Mouse (Mus musculus) megakaryocyte progenitor cell, adult 5-6 weeks (primary cell): Measurements from ENCODE around the gene Nrip2. TPM values are rescaled to one million over a fixed set of nuclear protein-coding genes. Genes with fewer than 3 reads are reported as not detected.

Source experiments
- ATAC-seq: replicated peaks from 2 replicates; pipeline ENCODE4 v1.8.0; 2016; ENCODE audit warnings: mild to moderate bottlenecking, moderate TSS enrichment, inconsistent platforms; ENCODE audit not compliant: poor library complexity
- total RNA-seq, 2 experiments: library from RNA; stranded (forward) in 1 of 2; stranded (reverse) in 1 of 2; fragments of 157-497, 149-512 nt in 1 of 2; fragments of 200-1000 nt in 1 of 2; gene quantifications; 2 replicates each; pipeline versions ENCODE4 v1.2.3 to v1.2.4; 2015 to 2017

The Nrip2 gene
- total RNA-seq, 2 experiments from 2014 or later, result not detected

DNA sequence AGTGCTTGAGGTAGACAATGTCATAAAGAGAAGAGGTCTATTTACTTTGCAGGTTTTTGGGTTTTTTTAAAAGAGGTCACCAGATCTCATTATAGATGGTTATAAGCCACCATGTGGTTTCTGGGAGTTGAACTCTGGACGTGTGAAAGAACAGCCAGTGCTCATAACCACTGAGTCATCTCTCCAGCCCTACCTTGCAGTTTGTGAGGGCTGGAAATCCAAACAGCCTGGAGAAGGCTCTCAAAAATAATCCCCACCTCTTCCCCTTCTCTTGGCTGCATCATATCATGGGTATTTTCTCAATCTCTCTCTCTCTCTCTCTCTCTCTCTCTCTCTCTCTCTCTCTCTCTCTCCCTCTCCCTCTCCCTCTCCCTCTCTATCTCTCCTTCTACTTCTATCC, 8.4 kb upstream of the Nrip2 start:
- ATAC-seq, result no peak

DNA sequence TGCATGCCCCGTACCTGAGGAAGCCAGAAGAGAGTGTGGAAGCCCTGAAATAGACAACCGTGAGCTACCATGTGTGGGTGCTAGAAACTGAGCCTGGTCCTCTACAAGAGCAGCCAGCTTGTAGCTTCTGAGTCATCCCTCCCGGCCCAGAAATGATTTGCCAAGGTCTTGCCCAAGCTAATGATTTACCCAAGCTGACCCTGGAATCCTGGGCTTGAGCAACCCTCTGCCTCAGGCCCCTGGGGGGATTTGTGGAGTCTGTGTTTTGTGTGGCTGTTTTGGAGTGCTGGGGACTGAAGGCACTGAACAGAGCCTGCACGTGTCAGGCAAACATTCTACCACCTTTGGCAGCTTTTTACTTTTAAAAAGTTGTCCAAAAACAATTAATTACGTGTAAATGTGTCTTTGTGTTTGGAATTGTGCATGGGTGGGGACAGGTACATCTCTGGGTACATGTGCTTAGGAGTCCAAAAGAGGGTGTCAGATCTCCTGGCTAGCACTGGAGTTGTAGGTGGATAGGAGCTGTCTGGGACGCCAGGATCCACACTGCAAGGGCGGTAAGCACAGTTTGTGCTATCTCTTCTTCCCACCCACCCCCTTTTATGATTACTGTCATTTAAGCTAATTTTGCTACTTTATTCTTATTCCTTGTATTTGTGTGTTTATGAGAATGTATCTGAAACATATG, 1.4 kb upstream of the Nrip2 start:
- no peak for ATAC-seq

DNA sequence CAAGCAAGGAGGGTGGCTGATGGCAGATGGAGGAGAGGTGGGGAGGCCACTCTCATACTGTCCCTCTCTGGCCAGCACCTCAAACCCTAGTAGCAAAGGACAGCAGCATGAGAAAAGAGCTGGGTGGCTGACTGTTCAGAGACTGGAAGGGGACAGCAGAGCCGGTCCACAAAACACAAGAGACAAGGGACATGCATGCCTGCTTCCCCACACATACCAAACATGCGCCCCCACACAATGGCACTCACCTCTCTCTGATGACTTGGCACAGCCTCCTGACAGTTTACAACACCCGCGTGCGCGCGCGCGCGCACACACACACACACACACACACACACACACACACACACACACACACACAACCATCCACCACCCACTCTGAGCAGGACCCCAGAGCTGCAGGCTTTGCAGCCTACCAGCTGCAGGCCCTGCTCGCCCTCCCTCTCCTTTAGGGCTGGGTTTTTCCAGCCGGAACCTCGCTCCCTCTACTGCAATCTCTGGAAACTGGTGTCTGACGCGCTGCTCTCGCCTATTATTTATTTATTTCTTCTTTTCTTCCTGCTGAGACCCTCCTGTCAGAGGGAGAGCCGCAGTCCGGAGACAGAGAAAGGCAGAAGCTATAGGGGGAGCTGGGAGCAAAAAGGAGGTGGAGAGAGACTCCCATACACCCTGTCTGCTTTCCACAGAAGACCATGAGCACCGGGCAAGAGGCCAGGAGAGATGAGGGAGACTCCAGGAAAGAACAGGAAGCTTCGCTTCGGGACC, 507 bp downstream of the Nrip2 start:
- ATAC-seq, result no peak

DNA sequence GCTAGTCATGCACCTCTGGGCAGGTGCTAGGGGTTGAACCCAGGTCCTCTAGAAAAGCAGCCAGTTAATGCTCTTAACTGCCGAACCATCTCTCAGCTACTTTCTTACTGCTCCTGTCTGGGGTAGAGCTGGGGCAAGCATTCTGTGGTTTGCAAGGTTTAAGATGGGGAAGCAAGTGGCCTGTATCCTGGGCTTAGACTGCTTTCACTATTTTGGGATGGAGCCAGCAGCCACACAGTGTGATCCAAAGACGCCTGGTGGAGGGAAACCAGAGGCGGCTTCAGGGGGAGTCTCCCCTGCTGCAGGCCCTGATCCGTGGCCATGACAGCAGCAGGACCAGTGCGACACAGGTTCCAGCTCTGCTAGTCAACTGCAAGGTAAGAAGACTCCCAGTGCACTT, 5.6 kb downstream of the Nrip2 start:
- ATAC-seq, result peak; percentile 22

DNA sequence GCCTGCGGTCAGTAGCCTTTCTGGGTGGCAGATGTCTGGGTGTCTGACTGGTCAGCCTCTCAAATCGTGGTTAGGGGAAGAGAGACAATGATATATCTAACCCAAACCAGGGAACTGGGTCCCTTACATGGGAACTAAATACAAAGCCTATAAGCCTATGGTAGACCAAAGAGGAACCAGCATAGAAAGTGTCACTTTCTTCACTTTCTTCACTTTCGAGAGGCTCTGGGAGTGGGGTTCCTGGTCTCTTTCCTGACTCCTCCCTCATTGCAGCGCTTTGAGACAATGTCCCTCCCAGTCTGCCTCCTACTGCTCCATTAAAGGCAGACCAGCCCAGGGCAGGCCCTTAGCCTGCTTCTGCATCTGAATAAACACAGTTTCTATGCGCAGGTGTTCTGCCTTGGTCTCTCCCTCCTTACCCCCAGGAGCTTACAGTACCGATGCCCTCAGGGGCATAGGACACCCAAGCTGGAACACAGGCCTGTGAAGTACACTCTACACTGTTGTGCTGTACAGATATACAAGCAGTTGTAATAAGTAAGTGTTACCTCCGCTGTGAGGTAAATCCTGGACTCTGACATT, 9.5 kb downstream of the Nrip2 start:
- ATAC-seq, result peak; percentile 46

DNA sequence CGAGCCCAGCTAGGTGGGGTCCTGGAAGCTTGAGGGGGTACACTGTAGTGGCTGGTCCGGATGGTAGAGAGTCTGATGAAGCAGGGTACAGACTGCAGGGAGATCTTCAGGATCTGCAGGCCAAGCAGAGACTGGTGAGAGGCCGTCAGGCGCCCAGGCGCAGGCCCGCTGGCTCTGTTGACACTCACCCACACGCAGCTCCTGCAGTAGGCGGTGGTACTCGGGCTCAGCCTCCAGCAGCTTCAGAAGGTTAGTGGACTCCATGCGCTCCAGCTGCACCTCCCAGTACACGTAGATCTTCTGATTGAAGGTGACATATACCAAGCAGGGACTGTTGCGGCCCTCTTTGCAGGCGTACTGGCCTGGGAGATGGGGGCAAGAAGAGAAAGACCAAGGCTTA, 11.2 kb downstream of the Nrip2 start:
- ATAC-seq, result no peak

DNA sequence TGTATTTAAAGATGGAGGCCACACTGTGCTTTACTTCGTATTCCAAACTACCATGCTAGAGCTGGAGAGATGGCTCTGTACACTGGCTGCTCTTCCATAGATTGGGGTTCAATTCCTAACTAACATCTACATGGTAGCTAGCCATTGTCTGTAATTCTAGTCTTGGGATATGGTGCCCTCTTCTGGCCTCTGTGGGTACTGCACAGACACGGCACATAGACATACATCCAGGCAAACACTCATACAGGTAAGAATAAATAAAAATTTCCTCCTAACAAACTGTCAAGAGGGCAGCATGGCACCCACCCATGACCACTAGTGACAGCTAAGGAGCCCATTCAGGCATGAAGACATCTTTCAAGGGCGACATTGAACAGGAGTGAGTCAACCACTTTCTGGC, 12.0 kb downstream of the Nrip2 start:
- peak; percentile 79 for ATAC-seq

DNA sequence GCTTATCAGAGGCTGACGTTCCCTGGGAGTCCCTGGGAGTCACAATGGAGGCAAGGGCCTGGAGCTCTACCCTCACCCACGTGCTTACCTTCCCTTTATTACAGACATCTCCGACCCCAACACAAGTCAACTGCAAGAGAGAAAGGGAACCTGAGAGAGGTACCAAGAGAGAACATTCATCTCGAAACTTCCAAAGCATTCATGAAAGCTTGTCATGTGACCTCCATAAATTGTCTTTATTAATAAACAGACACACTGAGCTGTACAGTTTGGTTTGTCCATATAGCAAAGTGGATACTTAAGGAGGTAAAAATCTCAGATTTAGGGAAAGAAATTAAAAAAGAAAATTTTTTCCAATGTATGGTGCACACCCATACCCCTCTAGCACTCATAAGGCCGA, 17.1 kb downstream of the Nrip2 start:
- ATAC-seq, result no peak

DNA sequence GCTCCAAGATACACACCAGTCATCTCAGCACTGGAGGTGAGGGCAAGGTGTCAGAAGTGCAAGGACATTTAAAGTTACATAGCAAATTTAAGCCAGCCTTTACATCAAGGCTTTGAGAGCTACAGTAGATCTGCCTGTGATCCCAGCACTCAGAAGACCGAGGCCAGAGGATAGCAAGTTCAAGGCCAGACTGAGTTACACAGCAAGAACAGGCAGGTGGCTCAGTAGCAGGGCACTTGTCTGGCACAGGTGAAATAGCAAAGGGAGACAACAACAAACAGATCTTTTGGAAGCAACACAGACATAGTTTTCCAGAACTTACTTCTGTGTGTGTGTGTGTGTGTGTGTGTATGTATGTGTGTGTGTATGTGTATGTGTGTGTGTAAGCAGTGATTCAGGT, 19.0 kb downstream of the Nrip2 start:
- ATAC-seq, result no peak

DNA sequence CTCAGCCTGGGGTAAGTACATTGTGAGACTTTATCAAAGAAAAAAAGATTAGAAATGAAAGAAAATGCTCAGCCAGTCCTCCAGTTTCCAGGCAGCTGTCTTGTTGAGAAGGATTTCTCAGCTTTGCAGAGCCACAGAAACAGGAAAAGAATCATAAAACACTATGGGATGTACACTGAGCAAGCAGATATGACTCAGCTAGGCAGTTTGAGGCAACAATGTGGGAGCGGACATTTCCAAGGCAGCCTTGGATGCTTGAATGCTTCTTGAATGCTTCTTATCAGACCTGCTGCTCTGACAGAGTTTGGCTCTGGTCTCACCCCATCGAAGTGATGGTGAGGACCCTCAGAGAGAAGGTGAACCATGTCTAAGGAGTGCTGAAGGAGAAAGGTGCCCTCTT, 21.9 kb downstream of the Nrip2 start:
- ATAC-seq, result no peak

DNA sequence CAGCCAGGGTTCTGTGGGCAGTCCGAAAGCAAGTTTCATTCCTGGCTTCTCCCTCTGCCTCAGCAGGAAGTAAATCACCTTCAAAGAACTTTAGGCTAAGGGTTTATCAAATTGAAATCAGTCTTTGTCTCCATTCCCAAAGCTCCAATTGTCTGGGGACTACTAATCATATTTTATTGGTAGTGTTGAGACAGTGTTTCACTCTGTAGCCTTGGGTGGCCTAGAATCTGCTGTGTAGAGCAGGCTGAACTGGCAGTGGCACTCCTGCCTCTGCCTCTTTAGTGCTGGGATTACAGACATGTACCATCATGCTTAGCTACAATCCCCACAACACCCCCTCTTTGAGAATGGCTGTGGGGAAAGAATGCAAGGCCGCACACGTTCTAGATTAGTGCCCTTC, 22.4 kb downstream of the Nrip2 start:
- no peak for ATAC-seq

DNA sequence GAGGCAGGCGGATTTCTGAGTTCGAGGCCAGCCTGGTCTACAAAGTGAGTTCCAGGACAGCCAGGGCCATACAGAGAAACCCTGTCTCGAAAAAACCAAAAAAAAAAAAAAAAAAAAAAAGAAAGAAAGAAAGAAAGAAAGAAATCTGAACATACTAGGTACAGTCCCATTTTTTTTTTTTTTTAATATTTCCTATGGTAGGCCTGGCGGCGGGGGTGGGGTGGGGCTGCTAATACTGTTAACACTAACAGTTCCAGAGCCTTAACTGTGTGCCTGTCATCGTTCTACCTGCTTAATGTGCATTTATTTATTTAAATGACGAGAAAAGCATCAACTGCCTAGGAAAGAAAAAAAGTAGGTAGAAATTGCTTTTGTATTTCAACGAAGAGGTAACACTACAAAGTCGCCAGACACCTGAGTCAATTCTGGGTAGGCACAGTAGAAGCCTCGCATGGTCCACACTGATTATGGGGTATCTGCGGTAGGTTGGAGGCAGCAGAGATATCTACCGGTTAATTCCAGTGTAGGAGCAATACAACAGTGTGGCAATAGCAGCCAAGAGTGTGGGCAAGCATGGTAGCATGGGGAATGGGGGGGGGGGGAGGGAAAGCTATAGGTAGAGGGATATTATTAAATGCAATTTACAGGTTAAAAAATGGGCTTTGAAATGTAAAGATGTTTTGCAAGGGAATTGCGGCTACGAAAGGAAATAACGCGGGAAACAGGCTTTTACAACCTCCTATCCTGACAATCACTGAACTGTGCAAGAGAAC, 24.6 kb downstream of the Nrip2 start:
- peak; percentile 63 for ATAC-seq

DNA sequence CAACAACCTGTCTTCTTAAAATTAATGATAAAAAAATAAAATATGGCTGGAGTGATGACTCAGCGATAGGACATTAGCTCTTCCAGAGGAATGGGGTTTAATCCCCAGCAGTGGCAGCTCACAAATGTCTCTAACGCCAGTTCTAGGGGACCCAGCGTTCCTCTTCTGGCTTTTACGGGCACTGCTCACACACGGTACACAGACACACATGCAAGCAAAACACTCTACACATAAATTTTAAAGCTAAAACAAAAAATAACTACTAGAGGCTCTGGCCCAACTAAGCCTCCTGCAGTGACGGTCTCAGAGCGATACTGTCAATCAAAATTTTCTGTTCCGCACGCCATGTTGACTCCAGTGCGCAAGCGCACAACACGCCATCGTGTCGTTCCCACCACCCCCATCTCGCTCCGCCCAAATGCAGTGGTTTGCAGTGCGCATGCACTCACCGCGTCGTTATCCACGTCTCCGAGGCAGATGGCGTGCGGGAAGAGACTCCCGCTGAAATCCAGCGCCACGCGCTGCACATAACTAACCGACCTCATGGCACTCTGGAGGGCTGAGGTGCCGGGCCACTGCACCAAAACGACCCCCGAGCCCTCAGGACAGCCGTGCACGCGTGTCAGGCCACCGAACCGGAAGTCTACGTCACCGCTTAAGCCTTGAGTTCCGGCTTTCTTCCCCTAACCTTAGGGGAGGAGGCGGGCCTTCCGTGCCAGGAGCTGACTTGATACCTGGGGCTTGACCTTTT, 25.3 kb downstream of the Nrip2 start, which contains the start of gene Itfg2:
TSS of gene Itfg2 (minus strand) at position 663 of the 751 bp plus-strand sequence.
- peak; percentile 84 for ATAC-seq

DNA sequence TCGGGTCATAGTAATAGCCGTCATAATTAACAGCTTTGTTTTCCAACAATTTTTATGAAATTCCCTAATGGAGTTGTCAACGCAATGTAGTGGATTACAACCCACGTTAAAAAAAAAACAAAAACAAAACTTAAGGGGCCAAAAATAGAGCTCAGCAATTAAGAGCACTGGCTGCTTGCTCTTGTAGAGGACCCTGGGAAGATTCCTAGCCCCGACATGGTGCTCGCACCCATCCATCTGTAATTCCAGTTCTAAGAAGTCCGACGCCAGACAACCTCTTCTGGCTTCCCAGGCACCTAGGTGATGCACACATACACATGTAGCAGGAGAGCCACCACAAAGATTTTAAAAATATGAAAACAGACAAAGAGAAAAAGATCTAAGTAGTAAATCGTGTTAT, 25.9 kb downstream of the Nrip2 start:
- no peak for ATAC-seq

DNA sequence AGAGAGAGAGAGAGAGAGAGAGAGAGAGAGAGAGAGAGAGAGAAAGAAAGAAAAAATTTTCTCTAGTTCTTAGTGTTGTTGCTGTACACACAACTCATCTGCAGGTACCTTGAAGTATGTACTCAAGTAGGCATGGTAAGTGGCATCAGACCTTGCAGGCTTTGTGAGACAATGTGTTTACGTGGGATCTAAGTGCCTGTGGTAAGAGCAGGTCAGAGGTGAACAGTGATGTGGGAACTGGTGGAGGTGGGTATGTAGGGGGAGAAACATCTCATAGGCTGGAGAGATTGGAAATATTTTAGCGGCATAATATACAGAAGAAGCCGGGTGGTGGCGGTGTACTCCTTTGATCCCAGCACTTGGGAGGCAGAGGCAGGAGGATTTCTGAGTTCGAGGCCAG, 28.5 kb downstream of the Nrip2 start:
- no peak for ATAC-seq

DNA sequence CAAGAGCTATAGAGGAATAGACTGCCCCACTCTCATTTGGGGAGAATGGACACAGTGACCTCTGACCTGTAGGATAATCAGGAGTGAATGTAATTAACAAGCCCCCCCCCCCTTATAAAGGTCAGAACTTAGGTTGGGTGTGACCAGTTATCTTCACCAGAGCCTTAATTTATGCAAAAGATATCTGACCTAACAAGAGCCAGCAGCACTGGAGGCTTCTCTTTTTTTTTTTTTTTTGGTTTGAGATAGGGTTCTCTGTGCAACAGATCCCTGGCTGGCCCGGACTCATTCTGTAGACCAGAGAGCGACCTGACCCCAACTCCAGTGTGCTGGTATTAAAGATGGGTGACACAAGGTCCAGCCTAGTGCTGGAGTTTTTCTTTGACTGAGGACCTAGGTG, 30.2 kb downstream of the Nrip2 start:
- no peak for ATAC-seq

DNA sequence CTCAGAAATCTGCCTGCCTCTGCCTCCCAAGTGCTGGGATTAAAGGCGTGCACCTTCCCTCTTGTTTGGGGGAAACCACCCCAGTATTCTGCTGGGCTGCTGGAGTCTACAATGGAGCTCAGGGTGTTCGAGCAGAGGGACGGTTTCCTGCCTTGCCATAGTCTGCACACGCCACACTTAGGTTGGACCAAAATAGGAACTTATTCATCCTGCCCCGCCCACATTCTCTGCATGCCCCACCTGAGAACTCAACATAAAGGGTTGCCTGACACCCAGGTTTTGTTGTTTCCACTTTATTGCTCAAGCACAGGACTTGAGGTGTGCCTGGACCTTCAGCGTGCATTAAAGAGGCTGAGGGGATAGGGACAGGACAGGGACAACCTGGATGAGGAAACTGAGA, 30.7 kb downstream of the Nrip2 start:
- no peak for ATAC-seq

DNA sequence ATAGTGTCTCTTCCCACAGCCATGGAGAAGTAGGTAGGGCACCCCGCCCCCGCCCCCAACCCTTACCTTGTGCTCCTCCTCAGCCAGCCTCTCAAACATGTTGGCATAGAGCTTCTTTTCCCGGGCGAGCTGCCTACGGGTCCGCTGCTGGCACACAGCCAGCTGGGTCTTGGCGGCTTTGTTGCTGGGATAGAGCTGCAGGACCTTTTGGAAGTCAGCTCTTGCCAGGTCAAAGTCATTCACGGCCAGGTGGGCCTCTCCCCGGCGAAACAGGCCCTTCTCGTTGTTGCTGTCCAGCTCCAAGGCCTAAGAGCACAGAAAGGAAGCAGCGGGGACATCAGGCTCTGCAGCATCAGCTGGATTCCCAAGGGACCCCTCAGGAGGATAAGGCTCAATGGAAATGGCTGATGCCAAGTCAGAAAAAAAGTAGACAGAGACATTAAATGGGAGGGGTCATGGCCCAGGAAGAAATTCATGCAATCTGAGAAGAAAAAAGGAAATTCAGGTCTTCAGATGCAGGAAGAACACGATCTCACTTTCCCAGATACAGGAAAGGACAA, 33.3 kb downstream of the Nrip2 start:
- no peak for ATAC-seq

DNA sequence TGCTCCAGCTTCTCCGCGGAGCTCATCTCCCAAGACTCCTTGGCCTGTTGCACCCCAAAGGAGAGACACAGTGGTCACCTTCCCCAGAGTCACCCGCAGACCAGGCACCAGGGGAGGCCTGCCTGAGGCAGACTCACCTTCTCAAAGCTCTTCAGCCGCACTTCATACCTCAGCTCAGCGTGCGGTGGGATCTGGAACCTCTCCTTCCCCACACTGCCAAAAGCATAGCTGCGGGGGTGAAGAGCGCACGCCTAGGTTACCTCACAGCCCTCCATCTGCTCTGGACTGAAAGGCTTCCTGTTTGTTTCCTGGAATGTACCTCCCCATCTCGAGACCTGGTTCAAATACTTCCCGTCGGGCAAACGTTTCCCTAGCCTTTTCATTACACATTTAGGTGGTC, 34.5 kb downstream of the Nrip2 start:
- no peak for ATAC-seq

DNA sequence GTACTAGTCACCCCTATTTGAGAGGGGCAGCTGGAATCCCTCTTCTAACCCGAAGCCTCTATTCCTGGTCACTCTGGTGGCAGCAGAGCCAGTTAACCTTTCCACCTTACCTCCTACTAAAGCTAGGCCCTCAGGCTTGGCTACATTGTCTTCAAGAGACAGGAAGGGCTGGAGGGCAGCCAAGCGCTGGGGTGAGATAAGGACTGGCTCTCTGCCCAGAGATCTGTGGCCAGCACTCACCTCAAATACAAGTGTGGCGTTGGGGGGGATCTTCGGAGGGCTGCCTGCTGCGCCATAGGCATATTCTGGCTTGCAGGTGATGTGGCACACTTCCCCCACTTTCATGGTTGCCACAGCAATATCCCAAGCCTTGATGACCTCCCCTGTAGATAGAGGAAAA, 36.4 kb downstream of the Nrip2 start:
- peak; percentile 45 for ATAC-seq
